Comparison of ENCODE assay signal across 18 mouse cellular contexts in genomic region chr5:90457241-90457640, GRCm38 (mm10). TPM values are rescaled to one million over a fixed set of nuclear protein-coding genes. Genes with fewer than 3 reads are reported as not detected.
"Had no signal": no experiment of that assay in that cellular context is flagged by ENCODE, and none has a peak within 500 bp of the region (broad histone marks: within the 10 kb centered on the region; RNA-seq: fewer than 3 reads in every experiment).

No protein-coding gene starts in this region.

- DNase-seq: retina, postnatal 1 day; right cerebral cortex, adult 18-20 months; right cerebral cortex, postnatal 14 days; right cerebral cortex, postnatal 25 days; right cerebral cortex, postnatal 4 days; spleen, adult 18-20 months; thymus, adult 18-20 months; thymus, adult 2 months; thymus, postnatal 14 days; thymus, postnatal 25 days; thymus, postnatal 36 days; thymus, postnatal 4 days had no signal

- H3K4me3 ChIP-seq: neural tube, embryonic 13.5 days; neural tube, embryonic 15.5 days; stomach, embryonic 15.5 days had no signal

- H3K9ac ChIP-seq: neural tube, embryonic 13.5 days; neural tube, embryonic 15.5 days; stomach, embryonic 15.5 days had no signal

- H3K27me3 ChIP-seq: neural tube, embryonic 13.5 days; neural tube, embryonic 15.5 days; stomach, embryonic 15.5 days had no signal

- H3K27ac ChIP-seq: neural tube, embryonic 13.5 days; neural tube, embryonic 15.5 days; stomach, embryonic 15.5 days; stomach, postnatal 0 days had no signal

- H3K4me1 ChIP-seq: neural tube, embryonic 13.5 days; neural tube, embryonic 15.5 days; stomach, embryonic 15.5 days had no signal

- H3K36me3 ChIP-seq: neural tube, embryonic 13.5 days; neural tube, embryonic 15.5 days; stomach, embryonic 15.5 days had no signal

RNA-seq across cellular contexts. Expression of gene Alb, which starts 3.5 kb away (rescaled TPM):
- total RNA-seq: neutrophil, adult 5-6 weeks had no signal
- polyA plus RNA-seq: small intestine, adult 2 months had no signal
